In genomic region chr12:76777845-76778244, GRCm38 (mm10) we compare ENCODE assay signal across 19 mouse cellular contexts. TPM values are rescaled to one million over a fixed set of nuclear protein-coding genes. Genes with fewer than 3 reads are reported as not detected.
DNase-seq lines count a peak whose midpoint lies in the region; ATAC-seq and TF ChIP-seq lines count a peak whose summit lies in the region.
"Had no signal": no experiment of that assay in that cellular context is flagged by ENCODE, and none has a peak within 500 bp of the region (broad histone marks: within the 10 kb centered on the region; RNA-seq: fewer than 3 reads in every experiment).

No protein-coding gene starts in this region.

- no peak overlapping the region for H3K27ac ChIP-seq in left cerebral cortex, adult 2 months
- peak overlapping the region; percentile 25; the same call in 1 of the 2 replicates for H3K27ac ChIP-seq in spleen, adult 2 months (ENCODE audit: insufficient read depth, low read length)
- H3K27ac ChIP-seq: heart, embryonic 15.5 days; hindbrain, postnatal 0 days; kidney, embryonic 15.5 days; midbrain, embryonic 15.5 days had no signal

- intact Hi-C loops in left cerebral cortex, adult 2 months (cut with DNase I): no loop called here
- intact Hi-C loops in left cerebral cortex, postnatal 36 days (cut with DNase I): no loop called here

- H3K4me1 ChIP-seq in spleen, adult 2 months (ENCODE audit: control insufficient read depth, insufficient read depth, insufficient read length): no peaks in the 10 kb centered on the region
- H3K4me1 ChIP-seq: kidney, embryonic 15.5 days; midbrain, embryonic 15.5 days had no signal

- TF ChIP-seq CTCF in left cerebral cortex, adult 2 months (IDR thresholded peaks at IDR 0.05): peak; percentile 7
- TF ChIP-seq CTCF in spleen, adult 2 months (IDR thresholded peaks at IDR 0.05; ENCODE audit: extremely low read depth, insufficient read depth, insufficient read length, insufficient replicate concordance): no peak

- peaks cover 14% of the 10 kb centered on the region for H3K36me3 ChIP-seq in spleen, adult 2 months (ENCODE audit: control insufficient read depth, insufficient read depth, low read length)
- H3K36me3 ChIP-seq: midbrain, embryonic 15.5 days had no signal

- no peaks in the 10 kb centered on the region for H3K27me3 ChIP-seq in spleen, adult 2 months (ENCODE audit: control insufficient read depth, insufficient read depth, low read length)
- H3K27me3 ChIP-seq: heart, embryonic 15.5 days; kidney, embryonic 15.5 days; midbrain, embryonic 15.5 days had no signal

- no peak for TF ChIP-seq POLR2A in spleen, adult 2 months (IDR thresholded peaks at IDR 0.05; ENCODE audit: low read depth, low read length)

- DNase-seq in CD4-positive, CD25-positive, alpha-beta regulatory T cell, adult 2 months (ENCODE audit: low read depth, low spot score): peak; percentile 51
- DNase-seq in left cerebral cortex, adult 2 months (ENCODE audit: extremely low spot score in 1 of 2, low spot score in 2 of 2): no peak
- DNase-seq in left cerebral cortex, postnatal 36 days (ENCODE audit: low spot score in 2 of 2): no peak
- DNase-seq in spleen, adult 2 months (ENCODE audit: low read depth in 1 of 2, low spot score in 2 of 2): no peak
- DNase-seq in spleen, postnatal 14 days (ENCODE audit: low spot score in 2 of 2): no peak
- DNase-seq in naive thymus-derived CD4-positive, alpha-beta T cell, adult 2 months (ENCODE audit: low read depth): peak; percentile 51
- DNase-seq in embryo, embryonic 10 days (ENCODE audit: low spot score): no peak
- DNase-seq: lung, adult 18-20 months had no signal

- no peak overlapping the region for H3K4me3 ChIP-seq in left cerebral cortex, adult 2 months
- no peak overlapping the region for H3K4me3 ChIP-seq in spleen, adult 2 months (ENCODE audit: extremely low read depth, insufficient read depth, insufficient read length)
- H3K4me3 ChIP-seq: erythroblast, embryonic 14.5 days; heart, embryonic 15.5 days; kidney, embryonic 15.5 days; midbrain, embryonic 15.5 days had no signal

- ATAC-seq in CD4-positive, CD25-positive, alpha-beta regulatory T cell, adult 4 months: no peak
- ATAC-seq: forebrain, embryonic 14.5 days; hindbrain, postnatal 0 days; midbrain, embryonic 15.5 days had no signal

RNA-seq across cellular contexts. Expression of gene Fntb, which starts 12.5 kb away (rescaled TPM):
- polyA plus RNA-seq in CD4-positive, CD25-positive, alpha-beta regulatory T cell, adult 4 months (2017; shearing (Covaris generic)): 10 to 100 TPM; 28.8 to 30.3 TPM
- total RNA-seq in left cerebral cortex, adult 2 months (2021): 10 to 100 TPM; 27.9 to 28.4 TPM
- total RNA-seq in left cerebral cortex, postnatal 36 days (2021): 10 to 100 TPM; 25.8 to 27.5 TPM
- 18.7 and 19.8 TPM in 2 replicates for polyA plus RNA-seq in spleen, adult 2 months (2012; rRNA removed)

RNA-seq across cellular contexts. Expression of gene Churc1, which starts 12.5 kb away (rescaled TPM):
- 100 to 1,000 TPM; 129 to 145 TPM for polyA plus RNA-seq in CD4-positive, CD25-positive, alpha-beta regulatory T cell, adult 4 months (2017; shearing (Covaris generic))
- 10 to 100 TPM; 35.3 to 35.4 TPM for total RNA-seq in left cerebral cortex, adult 2 months (2021)
- total RNA-seq in left cerebral cortex, postnatal 36 days (2021): 10 to 100 TPM; 32.1 to 37.5 TPM
- 15.5 and 25.6 TPM in 2 replicates for polyA plus RNA-seq in spleen, adult 2 months (2012; rRNA removed)

RNA-seq across cellular contexts. Expression of gene Gpx2, which starts 17.5 kb away (rescaled TPM):
- polyA plus RNA-seq in CD4-positive, CD25-positive, alpha-beta regulatory T cell, adult 4 months (2017; shearing (Covaris generic)): not detected
- total RNA-seq in left cerebral cortex, adult 2 months (2021): under 1 TPM; 0.34 to 0.47 TPM
- 1 to 10 TPM in 1 of 2 experiments, under 1 TPM in 1; 0.44 to 1.1 TPM for total RNA-seq in left cerebral cortex, postnatal 36 days (2021)
- polyA plus RNA-seq in spleen, adult 2 months (2012; rRNA removed): not detected in 2 replicates
- total RNA-seq: adrenal gland, adult 18-20 months; hematopoietic stem cell, adult 5-6 weeks; hindbrain, postnatal 0 days had no signal
- polyA plus RNA-seq: erythroblast, embryonic 14.5 days; forebrain, embryonic 14.5 days; kidney, embryonic 15.5 days; midbrain, embryonic 15.5 days; neural tube, embryonic 11.5 days; testis, adult 2 months had no signal

RNA-seq across cellular contexts. Expression of gene Rab15, which starts 44.9 kb away (rescaled TPM):
- polyA plus RNA-seq in CD4-positive, CD25-positive, alpha-beta regulatory T cell, adult 4 months (2017; shearing (Covaris generic)): not detected
- total RNA-seq in left cerebral cortex, adult 2 months (2021): 100 to 1,000 TPM; 271 to 278 TPM
- 100 to 1,000 TPM; 258 TPM for total RNA-seq in left cerebral cortex, postnatal 36 days (2021)
- polyA plus RNA-seq in spleen, adult 2 months (2012; rRNA removed): 0.89 and 1.5 TPM in 2 replicates
- total RNA-seq: hematopoietic stem cell, adult 5-6 weeks had no signal
- polyA plus RNA-seq: erythroblast, embryonic 14.5 days had no signal

Comparison
In these comparisons a context has a peak if more than half of its experiments do, and no peak if none do; other contexts are left out.
1. DNase-seq: peak in CD4-positive, CD25-positive, alpha-beta regulatory T cell, adult 2 months (single experiment) and naive thymus-derived CD4-positive, alpha-beta T cell, adult 2 months (single experiment); none in left cerebral cortex, adult 2 months (0 of 2), left cerebral cortex, postnatal 36 days (0 of 2), spleen, adult 2 months (0 of 2), spleen, postnatal 14 days (0 of 2) and embryo, embryonic 10 days (single experiment).